Mouse (Mus musculus): ENCODE measurements around the gene Pcnx3. TPM values are rescaled to one million over a fixed set of nuclear protein-coding genes. Genes with fewer than 3 reads are reported as not detected.

The Pcnx3 gene
- total and polyA plus RNA-seq, 3 experiments, result 7.1 to 34.5 (median 28.6) TPM

DNA sequence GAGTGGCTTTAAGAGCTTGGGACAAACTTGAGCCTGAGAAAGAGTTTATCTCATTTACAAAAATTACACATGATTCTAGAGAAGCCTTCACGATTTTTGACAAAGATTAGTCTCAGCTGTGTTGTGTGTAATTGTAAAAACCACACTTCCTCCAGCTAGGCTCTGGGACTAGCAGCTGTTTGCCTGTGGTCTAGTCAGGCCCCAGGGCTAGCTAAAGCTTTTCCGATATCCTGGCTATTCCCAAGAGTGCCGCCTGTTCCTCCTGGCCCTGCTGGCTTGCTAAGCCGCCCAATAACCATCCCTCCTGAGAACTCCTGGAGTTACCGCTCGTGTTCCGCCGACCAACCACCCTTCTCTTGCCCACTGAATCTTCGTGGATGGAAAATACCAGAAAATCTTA is 56.6 kb downstream of the Pcnx3 start:
- peaks cover 4% of the 10 kb centered on the region for H3K9me3 ChIP-seq (replicated peaks; ENCODE audit: low read length)
- H3K79me2 ChIP-seq (replicated peaks; ENCODE audit: control insufficient read depth, extremely low read depth, insufficient read depth, poor library complexity, severe bottlenecking), result no peaks in the 10 kb centered on the region
- peaks cover 0 to 18% of the 10 kb centered on the region in 2 experiments; a peak in 2 of 4 replicates for H3K4me1 ChIP-seq (ENCODE audit: control insufficient read depth in 1 of 2, insufficient read depth in 2 of 2)
- H3K4me2 ChIP-seq (ENCODE audit: insufficient read depth, low read depth, poor library complexity, severe bottlenecking), result no peak overlapping the region
- no peak overlapping the region for H3K4me3 ChIP-seq (replicated peaks in 1 of 3; ENCODE audit: low read depth in 2 of 3, low read length in 2 of 3, poor library complexity in 1 of 3)
- dilution Hi-C loops (cut with MboI; ENCODE audit: extremely low pct_ligation_motif_present, extremely low pct_unique_long_range_greater_than_20kb, low sequenced_read_pairs) (no loop called here), in situ Hi-C loops (cut with MboI; ENCODE audit: low pct_ligation_motif_present, low pct_unique_long_range_greater_than_20kb, low sequenced_read_pairs) (no loop called here)
- no peaks in the 10 kb centered on the region for H3K36me3 ChIP-seq (replicated peaks in 1 of 2; ENCODE audit: control insufficient read depth in 1 of 2, insufficient read depth in 1 of 2, low read length in 1 of 2)
- peak; percentile 64 for TF ChIP-seq ETS1 (conservative IDR thresholded peaks at IDR 0.05; ENCODE audit: low read depth, low read length)
- TF ChIP-seq EP300 (IDR thresholded peaks at IDR 0.05; ENCODE audit: low read length), result 0 out of 2 replicates have a peak, but pooled peaks have one; percentile 34
- no peak for TF ChIP-seq TBP (conservative IDR thresholded peaks at IDR 0.05; ENCODE audit: low read depth, low read length)
- DNase-seq (ENCODE audit: extremely low read depth), result peak; percentile 16
- H3K27me3 ChIP-seq (replicated peaks), result no peaks in the 10 kb centered on the region
- H3K9ac ChIP-seq (ENCODE audit: insufficient read depth, low read depth), result no peak overlapping the region
- H3K27ac ChIP-seq (ENCODE audit: insufficient read depth, low read depth), result no peak overlapping the region

DNA sequence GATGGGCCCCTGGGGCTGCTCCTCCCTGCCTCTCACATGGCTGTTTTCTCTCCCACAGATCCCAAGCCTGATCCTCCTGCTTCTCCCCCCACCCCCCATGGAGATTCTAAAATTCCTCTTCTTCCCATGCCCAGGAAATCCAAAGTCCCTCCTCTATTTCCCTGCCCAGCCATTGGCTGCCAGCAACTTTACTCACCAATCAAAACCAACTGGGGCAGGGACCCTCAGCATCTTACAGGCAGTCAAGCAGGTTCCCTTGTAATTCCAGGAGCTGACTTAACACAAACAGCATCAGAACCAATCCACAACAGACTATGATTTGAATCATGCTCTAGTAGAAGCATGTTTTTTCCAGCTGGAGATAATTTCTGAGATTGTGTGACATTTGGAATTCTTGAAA is 58.8 kb downstream of the Pcnx3 start:
- Histone ChIP-seq H3K36me3 (replicated peaks in 1 of 2; ENCODE audit: control insufficient read depth in 1 of 2, insufficient read depth in 1 of 2, low read length in 1 of 2) (no peaks in the 10 kb centered on the region), H3K79me2 (replicated peaks; ENCODE audit: control insufficient read depth, extremely low read depth, insufficient read depth, poor library complexity, severe bottlenecking) (no peaks in the 10 kb centered on the region), H3K9me3 (replicated peaks; ENCODE audit: low read length) (peaks cover 4% of the 10 kb centered on the region), H3K4me1 (ENCODE audit: control insufficient read depth in 1 of 2, insufficient read depth in 2 of 2) (peaks cover 0 to 13% of the 10 kb centered on the region in 2 experiments; a peak in 2 of 4 replicates), H3K27me3 (replicated peaks) (no peaks in the 10 kb centered on the region), H3K4me3 (replicated peaks in 1 of 3; ENCODE audit: low read depth in 2 of 3, low read length in 2 of 3, poor library complexity in 1 of 3) (no peak overlapping the region), H3K27ac (ENCODE audit: insufficient read depth, low read depth) (no peak overlapping the region), H3K9ac (ENCODE audit: insufficient read depth, low read depth) (no peak overlapping the region), H3K4me2 (ENCODE audit: insufficient read depth, low read depth, poor library complexity, severe bottlenecking) (no peak overlapping the region)
- DNase-seq (ENCODE audit: extremely low read depth), result no peak
- in situ Hi-C loops (cut with MboI; ENCODE audit: low pct_ligation_motif_present, low pct_unique_long_range_greater_than_20kb, low sequenced_read_pairs) (no loop called here), dilution Hi-C loops (cut with MboI; ENCODE audit: extremely low pct_ligation_motif_present, extremely low pct_unique_long_range_greater_than_20kb, low sequenced_read_pairs) (no loop called here)
- TF ChIP-seq MAZ (IDR thresholded peaks at IDR 0.05; ENCODE audit: low read depth, low read length) (no peak), TBP (conservative IDR thresholded peaks at IDR 0.05; ENCODE audit: low read depth, low read length) (no peak), JUN (IDR thresholded peaks at IDR 0.05; ENCODE audit: insufficient read depth, low read depth, low read length) (no peak), HCFC1 (IDR thresholded peaks at IDR 0.05; ENCODE audit: low read depth, low read length) (no peak), ZNF384 (IDR thresholded peaks at IDR 0.05; ENCODE audit: low read depth, low read length) (no peak), E2F4 (IDR thresholded peaks at IDR 0.05; ENCODE audit: insufficient replicate concordance, low read depth, low read length) (no peak), SMC3 (IDR thresholded peaks at IDR 0.05; ENCODE audit: low read depth, low read length) (no peak), CHD2 (IDR thresholded peaks at IDR 0.05; ENCODE audit: low read length) (no peak), USF2 (conservative IDR thresholded peaks at IDR 0.05; ENCODE audit: low read depth, low read length) (no peak), NELFE (IDR thresholded peaks at IDR 0.05; ENCODE audit: low read depth, low read length) (no peak), SIN3A (IDR thresholded peaks at IDR 0.05; ENCODE audit: low read length) (no peak), IRF4 (IDR thresholded peaks at IDR 0.05; ENCODE audit: low read depth, low read length) (no peak), POLR2AphosphoS2 (IDR thresholded peaks at IDR 0.05; ENCODE audit: low read depth, low read length) (no peak), CHD1 (IDR thresholded peaks at IDR 0.05; ENCODE audit: low read depth, low read length) (no peak), POLR2A (IDR thresholded peaks at IDR 0.05; ENCODE audit: low read depth, low read length) (no peak), NRF1 (IDR thresholded peaks at IDR 0.05; ENCODE audit: low read depth, low read length) (no peak)
